9 mouse cellular contexts compared by ENCODE assay signal in the genomic region with DNA sequence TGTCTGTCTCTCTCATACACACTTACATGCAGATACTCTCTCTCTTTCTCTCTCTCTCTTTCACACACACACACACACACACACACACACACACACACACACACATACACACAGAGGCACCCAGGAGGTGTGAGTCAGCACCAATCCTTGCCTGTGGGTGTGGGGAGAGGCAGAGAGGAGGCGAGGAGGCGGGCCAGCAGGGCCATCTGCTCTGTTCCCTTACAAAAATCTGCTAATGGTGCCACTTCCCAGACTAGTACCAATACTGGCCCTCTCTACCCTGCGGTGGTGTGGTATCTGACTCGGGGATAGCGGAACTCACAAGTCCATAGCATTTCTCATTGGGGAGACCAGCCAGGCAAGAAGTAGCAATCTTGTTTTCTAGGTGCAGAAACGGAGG. TPM values are rescaled to one million over a fixed set of nuclear protein-coding genes. Genes with fewer than 3 reads are reported as not detected.
DNase-seq lines count a peak whose midpoint lies in the region; ATAC-seq lines count a peak whose summit lies in the region.
"Had no signal": no experiment of that assay in that cellular context is flagged by ENCODE, and none has a peak within 500 bp of the region (broad histone marks: within the 10 kb centered on the region; RNA-seq: fewer than 3 reads in every experiment).

No protein-coding gene starts in this region.

- no peak overlapping the region for H3K4me3 ChIP-seq in hindbrain, embryonic 14.5 days (replicated peaks; ENCODE audit: low read length)
- H3K4me3 ChIP-seq in midbrain, embryonic 11.5 days (ENCODE audit: low read depth, low read length): no peak overlapping the region

- no peaks in the 10 kb centered on the region for H3K9me3 ChIP-seq in hindbrain, embryonic 14.5 days (ENCODE audit: control insufficient read depth, low read length)
- H3K9me3 ChIP-seq in midbrain, embryonic 11.5 days (ENCODE audit: control insufficient read depth, low read length): no peaks in the 10 kb centered on the region

- H3K4me2 ChIP-seq in hindbrain, embryonic 14.5 days (replicated peaks): no peak overlapping the region
- H3K4me2 ChIP-seq in midbrain, embryonic 11.5 days: no peak overlapping the region

- peak overlapping the region; percentile 89 for H3K27ac ChIP-seq in hindbrain, embryonic 14.5 days
- peak overlapping the region; percentile 85 for H3K27ac ChIP-seq in midbrain, embryonic 11.5 days (ENCODE audit: low read depth, low read length)

- intact Hi-C loops in heart, postnatal 14 days (cut with DNase I): no loop called here

- DNase-seq in adrenal gland, postnatal 25 days: peak; percentile 47
- peak; percentile 86 to 92 for DNase-seq in cerebellum, postnatal 10 days
- no peak for DNase-seq in hindbrain, embryonic 14.5 days (ENCODE audit: low spot score)
- no peak for DNase-seq in midbrain, embryonic 11.5 days (ENCODE audit: low spot score, missing footprints)
- DNase-seq in telencephalon, adult 2 months (ENCODE audit: low read depth, low spot score): peak; percentile 83
- no peak for DNase-seq in heart, postnatal 14 days
- DNase-seq in heart, adult 9 months (ENCODE audit: low spot score in 2 of 2): no peak

- H3K4me1 ChIP-seq in hindbrain, embryonic 14.5 days (replicated peaks; ENCODE audit: control insufficient read depth, insufficient read depth, low read length): peaks cover 67% of the 10 kb centered on the region
- peaks cover 53% of the 10 kb centered on the region for H3K4me1 ChIP-seq in midbrain, embryonic 11.5 days (ENCODE audit: control insufficient read depth, insufficient read depth, low read length)

- H3K36me3 ChIP-seq in hindbrain, embryonic 14.5 days (replicated peaks; ENCODE audit: control insufficient read depth, insufficient read depth): no peaks in the 10 kb centered on the region
- no peaks in the 10 kb centered on the region for H3K36me3 ChIP-seq in midbrain, embryonic 11.5 days (ENCODE audit: control insufficient read depth, insufficient read depth, low read length)

- no peak overlapping the region for H3K9ac ChIP-seq in hindbrain, embryonic 14.5 days
- no peak overlapping the region; the same call in 1 of the 2 replicates for H3K9ac ChIP-seq in midbrain, embryonic 11.5 days (ENCODE audit: low read length)

- H3K27me3 ChIP-seq in hindbrain, embryonic 14.5 days (ENCODE audit: control insufficient read depth, insufficient read depth, low read length): peaks cover 5% of the 10 kb centered on the region; the same call in 1 of the 2 replicates
- H3K27me3 ChIP-seq in midbrain, embryonic 11.5 days (ENCODE audit: control insufficient read depth, insufficient read depth, low read length): peaks cover 20% of the 10 kb centered on the region

- ATAC-seq in hindbrain, embryonic 14.5 days (ENCODE audit: low FRiP score): no peak
- ATAC-seq in midbrain, embryonic 11.5 days (ENCODE audit: low FRiP score): no peak
- no peak for ATAC-seq in erythroid progenitor cell, adult 5-6 weeks (replicated peaks; ENCODE audit: low FRiP score, poor library complexity, severe bottlenecking)

- 31% methylated on average over 6 of the region's 6 CpGs for WGBS in hindbrain, embryonic 14.5 days
- 49% methylated on average over 6 of the region's 6 CpGs for WGBS in midbrain, embryonic 11.5 days

RNA-seq across cellular contexts. Expression of a gene that starts 7.2 kb away (rescaled TPM):
- 0.39 and 0.76 TPM in 2 replicates for total RNA-seq in adrenal gland, postnatal 25 days (2021)
- polyA plus RNA-seq in hindbrain, embryonic 14.5 days (2014; fragmentation: Nextera tagmentation; extraction: Ambion mirVana): 0.13 and 0.43 TPM in 2 replicates
- 0.41 and 0.90 TPM in 2 replicates for polyA plus RNA-seq in midbrain, embryonic 11.5 days (2014; fragmentation: Nextera tagmentation; extraction: Ambion mirVana)
- not detected in 2 replicates for total RNA-seq in erythroid progenitor cell, adult 5-6 weeks (2015; ENCODE audit: low replicate concordance)
- total RNA-seq in erythroid progenitor cell, adult 5-6 weeks (2017; ENCODE audit: low replicate concordance): not detected in 2 replicates
- under 1 TPM in 1 of 2 experiments, not detected in 1; 0.53 TPM for total RNA-seq in heart, postnatal 14 days (2021)
- total RNA-seq: heart, postnatal 10 days had no signal

RNA-seq across cellular contexts. Expression of a gene that starts 47.8 kb away (rescaled TPM):
- 1.6 and 2.1 TPM in 2 replicates for total RNA-seq in adrenal gland, postnatal 25 days (2021)
- polyA plus RNA-seq in hindbrain, embryonic 14.5 days (2014; fragmentation: Nextera tagmentation; extraction: Ambion mirVana): 18.1 and 22.1 TPM in 2 replicates
- polyA plus RNA-seq in midbrain, embryonic 11.5 days (2014; fragmentation: Nextera tagmentation; extraction: Ambion mirVana): 7.3 and 9.7 TPM in 2 replicates
- total RNA-seq in erythroid progenitor cell, adult 5-6 weeks (2015; ENCODE audit: low replicate concordance): not detected in 2 replicates
- total RNA-seq in erythroid progenitor cell, adult 5-6 weeks (2017; ENCODE audit: low replicate concordance): not detected in 2 replicates
- under 1 TPM; 0.32 to 0.76 TPM for total RNA-seq in heart, postnatal 14 days (2021)

Comparison
In these comparisons a context has a peak if more than half of its experiments do, and no peak if none do; other contexts are left out.
1. DNase-seq: peak in adrenal gland, postnatal 25 days (single experiment), cerebellum, postnatal 10 days (2 of 2) and telencephalon, adult 2 months (single experiment); none in hindbrain, embryonic 14.5 days (single experiment), midbrain, embryonic 11.5 days (single experiment), heart, postnatal 14 days (0 of 2) and heart, adult 9 months (0 of 2).